Mouse (Mus musculus): ENCODE results near the gene Gbp10.
"Not testable (repeated sequence)": the region's sequence is repeated elsewhere in the genome, so short reads cannot be mapped to it uniquely, and the experiment has no call there.

GRCm38 (mm10) chr5:105239483-105240047, at the start of gene Gbp10:
- not testable (repeated sequence) for TF ChIP-seq CTCF (IDR thresholded peaks at IDR 0.05; ENCODE audit: low read depth, low read length); GATA1 (IDR thresholded peaks at IDR 0.05; ENCODE audit: borderline replicate concordance, low read length); POLR2AphosphoS5 (IDR thresholded peaks at IDR 0.05; ENCODE audit: insufficient replicate concordance, low read depth, low read length); TAL1 (conservative IDR thresholded peaks at IDR 0.05; ENCODE audit: low read depth, low read length); GATA2 (IDR thresholded peaks at IDR 0.05; ENCODE audit: borderline replicate concordance, low read depth, low read length)

Data from G1E (cell line).